8 mouse cellular contexts compared by ENCODE assay signal in genomic region chr3:116966800-116967199, GRCm38 (mm10). TPM values are rescaled to one million over a fixed set of nuclear protein-coding genes. Genes with fewer than 3 reads are reported as not detected.
DNase-seq lines count a peak whose midpoint lies in the region; ATAC-seq and TF ChIP-seq lines count a peak whose summit lies in the region.

No protein-coding gene starts in this region.

- H3K4me3 ChIP-seq in gastrocnemius, adult 2 months, result peak overlapping the region; percentile 79
- peak overlapping the region; percentile 74 for H3K4me3 ChIP-seq in brown adipose tissue, adult 24 weeks (ENCODE audit: insufficient read depth, low read depth, low read length)
- peak overlapping the region; percentile 15; the same call in 1 of the 2 replicates for H3K4me3 ChIP-seq in hindbrain, embryonic 16.5 days (ENCODE audit: low read length)

- H3K36me3 ChIP-seq in hindbrain, embryonic 16.5 days (ENCODE audit: control insufficient read depth, insufficient read depth, low read length), result no peaks in the 10 kb centered on the region

- ATAC-seq in hindbrain, embryonic 16.5 days, result no peak

- WGBS in hindbrain, embryonic 16.5 days, result 49% methylated on average over 6 of the region's 6 CpGs

- peak overlapping the region; percentile 93 for H3K27ac ChIP-seq in gastrocnemius, adult 2 months
- H3K27ac ChIP-seq in brown adipose tissue, adult 24 weeks (replicated peaks; ENCODE audit: low read depth, low read length), result peak overlapping the region; percentile 99
- no peak overlapping the region for H3K27ac ChIP-seq in hindbrain, embryonic 16.5 days (ENCODE audit: low read depth, low read length)

- intact Hi-C loops in gastrocnemius, adult 2 months (cut with DNase I), result loop anchor here (2.0 to 10.0 kb wide), 4 partner anchors 36 to 96 kb away; no protein-coding TSS in a partner anchor

- no peaks in the 10 kb centered on the region for H3K27me3 ChIP-seq in hindbrain, embryonic 16.5 days (replicated peaks; ENCODE audit: control insufficient read depth, insufficient read depth, low read length)

- no peaks in the 10 kb centered on the region for H3K9me3 ChIP-seq in hindbrain, embryonic 16.5 days (ENCODE audit: control insufficient read depth, low read length)

- TF ChIP-seq CTCF in gastrocnemius, adult 2 months (IDR thresholded peaks at IDR 0.05), result no peak

- no peak overlapping the region for H3K9ac ChIP-seq in hindbrain, embryonic 16.5 days (ENCODE audit: low read depth, low read length)

- H3K4me2 ChIP-seq in hindbrain, embryonic 16.5 days (ENCODE audit: low read length), result peak overlapping the region; percentile 38

- peaks cover 9% of the 10 kb centered on the region for H3K4me1 ChIP-seq in brown adipose tissue, adult 24 weeks (ENCODE audit: control insufficient read depth, insufficient read depth, insufficient read length, low read length)
- H3K4me1 ChIP-seq in hindbrain, embryonic 16.5 days (ENCODE audit: control insufficient read depth, insufficient read depth, low read depth, low read length), result peaks cover 6% of the 10 kb centered on the region; the same call in 1 of the 2 replicates

- DNase-seq in gastrocnemius, adult 2 months, result peak; percentile 50
- DNase-seq in gastrocnemius, postnatal 4 days (ENCODE audit: low spot score in 2 of 2), result no peak
- peak; percentile 41 for DNase-seq in lung, postnatal 14 days
- no peak for DNase-seq in cerebellum, adult 9-11 months
- DNase-seq in left cerebral cortex, adult 9 months (ENCODE audit: low spot score in 2 of 2), result no peak
- DNase-seq in MN1 (ENCODE audit: low spot score), result no peak

RNA-seq across cellular contexts. Expression of gene 4930455H04Rik, which starts 1.3 kb away (rescaled TPM):
- total RNA-seq in gastrocnemius, adult 2 months (2021), result under 1 TPM in 1 of 2 experiments, not detected in 1; 0.18 TPM
- not detected for total RNA-seq in gastrocnemius, postnatal 4 days (2021)
- not detected in 2 replicates for polyA plus RNA-seq in brown adipose tissue, adult 24 weeks (2012; ENCODE audit: insufficient read depth, insufficient read length, missing spikeins)
- polyA plus RNA-seq in hindbrain, embryonic 16.5 days (2015; fragmentation: Nextera tagmentation; extraction: Ambion mirVana), result not detected in 2 replicates

RNA-seq across cellular contexts. Expression of gene Palmd, which starts 2.0 kb away (rescaled TPM):
- 10 to 100 TPM; 25.3 to 37.5 TPM for total RNA-seq in gastrocnemius, adult 2 months (2021)
- 10 to 100 TPM; 41.5 to 49.7 TPM for total RNA-seq in gastrocnemius, postnatal 4 days (2021)
- 132 and 150 TPM in 2 replicates for polyA plus RNA-seq in brown adipose tissue, adult 24 weeks (2012; ENCODE audit: insufficient read depth, insufficient read length, missing spikeins)
- polyA plus RNA-seq in hindbrain, embryonic 16.5 days (2015; fragmentation: Nextera tagmentation; extraction: Ambion mirVana), result 9.6 and 10.7 TPM in 2 replicates

Comparison
In these comparisons a context has a peak if more than half of its experiments do, and no peak if none do; other contexts are left out.
1. DNase-seq: peak in gastrocnemius, adult 2 months (single experiment) and lung, postnatal 14 days (single experiment); none in gastrocnemius, postnatal 4 days (0 of 2), cerebellum, adult 9-11 months (single experiment), left cerebral cortex, adult 9 months (0 of 2) and MN1 (single experiment).
2. H3K4me3 ChIP-seq: peak in every context shown above with its lines; median percentile 79 in gastrocnemius, adult 2 months; 74 in brown adipose tissue, adult 24 weeks; 15 in hindbrain, embryonic 16.5 days.